Mouse (Mus musculus) cortical plate, adult 2 months (tissue): ENCODE results near the gene Rab4a.

Experiments
- CTCF ChIP-seq: fragments of 200-500 bp; IDR thresholded peaks from 2 replicates; pipeline ENCODE4 v1.5.1; 2011; ENCODE audit warnings: mild to moderate bottlenecking, control low read depth, low read length; ENCODE audit not compliant: insufficient read depth; ENCODE audit errors: extremely low read depth
- POLR2A ChIP-seq: fragments of 200-500 bp; IDR thresholded peaks from 2 replicates; pipeline ENCODE4 v1.6.1; 2011; ENCODE audit warnings: mild to moderate bottlenecking, low read length, control low read depth; ENCODE audit not compliant: insufficient read depth; ENCODE audit errors: extremely low read depth

DNA sequence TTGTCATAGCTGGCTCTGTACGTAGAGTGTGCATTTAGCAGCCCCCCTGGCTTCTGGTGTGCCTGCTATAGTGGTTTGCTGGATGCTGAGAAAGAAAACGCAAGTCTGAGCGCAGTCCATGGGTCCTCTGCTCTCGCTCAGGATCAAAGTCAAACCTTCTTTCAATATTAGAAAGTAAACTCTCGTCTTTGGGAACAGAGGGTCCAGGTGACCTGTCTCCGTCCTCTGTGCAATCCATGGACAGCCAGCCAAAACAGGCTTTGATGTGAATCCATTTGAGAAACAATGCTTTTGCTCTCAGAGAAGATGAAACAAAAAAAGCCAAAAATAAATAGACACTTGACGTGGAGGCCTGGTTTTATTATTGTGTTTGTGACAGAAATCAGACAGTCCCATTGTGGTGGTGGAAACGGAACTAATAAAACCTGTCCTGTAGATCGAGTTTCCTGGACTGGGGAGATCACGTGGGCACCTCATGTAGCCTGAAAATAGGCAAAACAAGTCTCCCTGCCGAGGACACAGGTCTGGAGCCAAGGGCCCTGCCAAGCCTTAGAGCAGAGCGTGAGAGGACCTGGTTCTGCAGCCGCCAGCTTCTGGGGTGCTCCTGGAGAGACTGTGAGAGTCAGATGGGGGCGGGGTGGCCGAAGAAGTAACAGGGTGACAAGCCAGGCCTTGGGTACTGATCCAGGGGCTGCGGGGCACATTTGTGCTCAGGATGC lies 7.5 kb downstream of the Rab4a start:
- TF ChIP-seq CTCF (no peak), POLR2A (no peak)
